Mouse (Mus musculus) MEL (cell line): Measurements from ENCODE around the gene Evl. TPM values are rescaled to one million over a fixed set of nuclear protein-coding genes. Genes with fewer than 3 reads are reported as not detected.

Source experiments
- DNase-seq: peaks from one replicate; pipeline ENCODE4 v3.0.0; 2011; ENCODE audit warnings: low read depth, low spot score
- H3K27ac ChIP-seq: 2 replicates; pipeline ENCODE4 v1.5.1; 2012; ENCODE audit warnings: low read depth, mild to moderate bottlenecking, control low read depth, low read length, moderate library complexity; ENCODE audit not compliant: control insufficient read depth
- H3K27me3 ChIP-seq, 2 experiments: fragments of 150-350 bp in 1 of 2; sonication (generic) in 1 of 2; 2 replicates each; pipeline ENCODE4 v1.6.1; 2012; ENCODE audit warnings: low read length in 2 of 2, mild to moderate bottlenecking in 2 of 2, improper control_type of control experiment in 1 of 2, moderate library complexity in 1 of 2; ENCODE audit not compliant: insufficient read depth in 2 of 2, control insufficient read depth in 1 of 2
- H3K36me3 ChIP-seq, 2 experiments: 2 replicates each; pipeline ENCODE4 v1.6.1; 2012 to 2014; ENCODE audit warnings: low read length in 2 of 2, improper control_type of control experiment in 1 of 2, inconsistent platforms in 1 of 2, mild to moderate bottlenecking in 1 of 2; ENCODE audit not compliant: insufficient read depth in 2 of 2, control insufficient read depth in 1 of 2
- H3K4me1 ChIP-seq, 2 experiments: fragments of 150-350 bp in 1 of 2; sonication (generic) in 1 of 2; 2 replicates each; pipeline ENCODE4 v1.6.1; 2012; ENCODE audit warnings: low read length in 2 of 2, improper control_type of control experiment in 1 of 2, mild to moderate bottlenecking in 1 of 2; ENCODE audit not compliant: insufficient read depth in 2 of 2, control insufficient read depth in 1 of 2
- H3K4me3 ChIP-seq, 2 experiments: fragments of 150-350 bp in 1 of 2; sonication (generic) in 1 of 2; 2 replicates each; pipeline ENCODE4 v1.5.1; 2012; ENCODE audit warnings: low read depth in 2 of 2, low read length in 2 of 2, mild to moderate bottlenecking in 2 of 2, moderate library complexity in 2 of 2, control low read depth in 1 of 2, improper control_type of control experiment in 1 of 2; ENCODE audit not compliant: control insufficient read depth in 1 of 2, insufficient read depth in 1 of 2
- H3K79me2 ChIP-seq: 2 replicates; pipeline ENCODE4 v1.6.1; 2012; ENCODE audit warnings: mild to moderate bottlenecking, low read length, moderate library complexity; ENCODE audit not compliant: control insufficient read depth, poor library complexity, insufficient read depth
- H3K9ac ChIP-seq: 2 replicates; pipeline ENCODE4 v1.6.1; 2012; ENCODE audit warnings: low read depth, mild to moderate bottlenecking, control low read depth, low read length, moderate library complexity; ENCODE audit not compliant: control insufficient read depth, poor library complexity, severe bottlenecking
- H3K9me3 ChIP-seq: fragments of 150-350 bp; sonication (generic); replicated peaks from 2 replicates; pipeline ENCODE4 v1.6.1; 2012; ENCODE audit warnings: mild to moderate bottlenecking, low read length, improper control_type of control experiment, moderate library complexity; ENCODE audit not compliant: insufficient read depth
- CHD1 ChIP-seq: IDR thresholded peaks from 2 replicates; pipeline ENCODE4 v1.6.1; 2012; ENCODE audit warnings: low read depth, mild to moderate bottlenecking, inconsistent platforms, low read length, improper control_type of control experiment
- CTCF ChIP-seq, 3 experiments: IDR thresholded peaks in 2 of 3; conservative IDR thresholded peaks in 1 of 3; 2 replicates each; pipeline ENCODE4 v1.5.1; 2011 to 2012; ENCODE audit warnings: low read length in 3 of 3, low read depth in 2 of 3, mild to moderate bottlenecking in 2 of 3, improper control_type of control experiment in 1 of 3, inconsistent platforms in 1 of 3, mixed read lengths in 1 of 3, moderate library complexity in 1 of 3; ENCODE audit not compliant: control insufficient read depth in 1 of 3, insufficient read depth in 1 of 3, poor library complexity in 1 of 3, severe bottlenecking in 1 of 3
- E2F4 ChIP-seq: IDR thresholded peaks from 2 replicates; pipeline ENCODE4 v1.6.1; 2011; ENCODE audit warnings: low read depth, low read length, improper control_type of control experiment, borderline replicate concordance
- EP300 ChIP-seq, 2 experiments: IDR thresholded peaks; 2 replicates each; pipeline ENCODE4 v1.6.1; 2011; ENCODE audit warnings: improper control_type of control experiment in 2 of 2, low read length in 2 of 2, low read depth in 1 of 2, mild to moderate bottlenecking in 1 of 2
- ETS1 ChIP-seq: IDR thresholded peaks from 2 replicates; pipeline ENCODE4 v1.6.1; 2012; ENCODE audit warnings: low read depth, mild to moderate bottlenecking, inconsistent platforms, low read length, improper control_type of control experiment, moderate library complexity
- HCFC1 ChIP-seq: IDR thresholded peaks from 2 replicates; pipeline ENCODE4 v1.6.1; 2012; ENCODE audit warnings: low read depth, mild to moderate bottlenecking, inconsistent platforms, low read length, improper control_type of control experiment, moderate library complexity
- MAX ChIP-seq: IDR thresholded peaks from 2 replicates; pipeline ENCODE4 v1.6.1; 2011; ENCODE audit warnings: low read length, improper control_type of control experiment
- MAZ ChIP-seq: IDR thresholded peaks from 2 replicates; pipeline ENCODE4 v1.6.1; 2012; ENCODE audit warnings: low read depth, mild to moderate bottlenecking, inconsistent platforms, low read length, improper control_type of control experiment
- MXI1 ChIP-seq: IDR thresholded peaks from 2 replicates; pipeline ENCODE4 v1.6.1; 2011; ENCODE audit warnings: mild to moderate bottlenecking, low read depth, low read length, improper control_type of control experiment
- MYB ChIP-seq: IDR thresholded peaks from 2 replicates; pipeline ENCODE4 v1.6.1; 2011; ENCODE audit warnings: mild to moderate bottlenecking, low read depth, low read length, improper control_type of control experiment
- MYC ChIP-seq: IDR thresholded peaks from 2 replicates; pipeline ENCODE4 v1.6.1; 2011; ENCODE audit warnings: low read depth, mild to moderate bottlenecking, low read length, improper control_type of control experiment, moderate library complexity
- NELFE ChIP-seq: IDR thresholded peaks from 2 replicates; pipeline ENCODE4 v1.6.1; 2011; ENCODE audit warnings: low read depth, low read length, improper control_type of control experiment
- POLR2AphosphoS2 ChIP-seq: IDR thresholded peaks from 2 replicates; pipeline ENCODE4 v1.6.1; 2011; ENCODE audit warnings: low read length, improper control_type of control experiment
- POLR2AphosphoS5 ChIP-seq: IDR thresholded peaks from 2 replicates; pipeline ENCODE4 v1.6.1; 2012; ENCODE audit warnings: low read depth, borderline replicate concordance, mild to moderate bottlenecking, inconsistent platforms, low read length, moderate library complexity, mixed read lengths
- TBP ChIP-seq: IDR thresholded peaks from 2 replicates; pipeline ENCODE4 v1.8.0; 2011; ENCODE audit warnings: low read depth, low read length, improper control_type of control experiment
- USF2 ChIP-seq, 2 experiments: IDR thresholded peaks; 2 replicates each; pipeline ENCODE4 v1.6.1; 2011 to 2012; ENCODE audit warnings: improper control_type of control experiment in 2 of 2, low read length in 2 of 2, borderline replicate concordance in 1 of 2, inconsistent platforms in 1 of 2, low read depth in 1 of 2, mild to moderate bottlenecking in 1 of 2; ENCODE audit not compliant: insufficient read depth in 1 of 2
- polyA plus RNA-seq, 2 experiments: library from polyadenylated mRNA; stranded (reverse) in 1 of 2; unstranded in 1 of 2; fragments of >175 nt in 1 of 2; fragments of >200 nt in 1 of 2; gene quantifications; 2 replicates each; pipeline versions ENCODE4 v1.2.1 to v1.2.4; 2012; ENCODE audit warnings: low replicate concordance in 2 of 2, low read depth in 1 of 2; ENCODE audit not compliant: insufficient read length in 2 of 2, insufficient read depth in 1 of 2, missing spikeins in 1 of 2
- total RNA-seq: library from RNA; depleted of rRNA; stranded (reverse); fragments of 300-350 nt; gene quantifications from 2 replicates; pipeline ENCODE4 v1.2.3, GENCODE M21; 2012

The Evl gene
- total and polyA plus RNA-seq, 3 experiments: not detected

GRCm38 (mm10) chr12:108546508-108547153, 7.9 kb upstream of the Evl start:
- no peaks in the 10 kb centered on the region for H3K27me3 ChIP-seq
- no peak overlapping the region for H3K9ac ChIP-seq
- no peaks in the 10 kb centered on the region for H3K36me3 ChIP-seq
- no peaks in the 10 kb centered on the region for H3K4me1 ChIP-seq
- H3K79me2 ChIP-seq: no peaks in the 10 kb centered on the region
- H3K4me3 ChIP-seq: no peak overlapping the region
- no peak for DNase-seq
- no peak for TF ChIP-seq MAX
- no peak for TF ChIP-seq MYB
- TF ChIP-seq E2F4: no peak
- no peak for TF ChIP-seq CHD1
- no peak for TF ChIP-seq ETS1
- no peak for TF ChIP-seq NELFE
- no peak for TF ChIP-seq POLR2AphosphoS5
- no peak for TF ChIP-seq TBP
- no peak for TF ChIP-seq CTCF (IDR thresholded peaks at IDR 0.05 in 2 of 3, conservative IDR thresholded peaks at IDR 0.05 in 1 of 3; ENCODE audit: control insufficient read depth in 1 of 3, insufficient read depth in 1 of 3, low read depth in 2 of 3, low read length in 3 of 3, poor library complexity in 1 of 3, severe bottlenecking in 1 of 3)
- no peak for TF ChIP-seq HCFC1
- no peak for TF ChIP-seq USF2 (IDR thresholded peaks at IDR 0.05; ENCODE audit: borderline replicate concordance in 1 of 2, insufficient read depth in 1 of 2, low read depth in 1 of 2, low read length in 2 of 2)
- TF ChIP-seq EP300 (IDR thresholded peaks at IDR 0.05; ENCODE audit: low read depth in 1 of 2, low read length in 2 of 2): no peak
- no peak for TF ChIP-seq MAZ
- TF ChIP-seq, all 39 proteins: peak for 0
- no peak overlapping the region for H3K27ac ChIP-seq
- no peaks in the 10 kb centered on the region for H3K9me3 ChIP-seq

DNA sequence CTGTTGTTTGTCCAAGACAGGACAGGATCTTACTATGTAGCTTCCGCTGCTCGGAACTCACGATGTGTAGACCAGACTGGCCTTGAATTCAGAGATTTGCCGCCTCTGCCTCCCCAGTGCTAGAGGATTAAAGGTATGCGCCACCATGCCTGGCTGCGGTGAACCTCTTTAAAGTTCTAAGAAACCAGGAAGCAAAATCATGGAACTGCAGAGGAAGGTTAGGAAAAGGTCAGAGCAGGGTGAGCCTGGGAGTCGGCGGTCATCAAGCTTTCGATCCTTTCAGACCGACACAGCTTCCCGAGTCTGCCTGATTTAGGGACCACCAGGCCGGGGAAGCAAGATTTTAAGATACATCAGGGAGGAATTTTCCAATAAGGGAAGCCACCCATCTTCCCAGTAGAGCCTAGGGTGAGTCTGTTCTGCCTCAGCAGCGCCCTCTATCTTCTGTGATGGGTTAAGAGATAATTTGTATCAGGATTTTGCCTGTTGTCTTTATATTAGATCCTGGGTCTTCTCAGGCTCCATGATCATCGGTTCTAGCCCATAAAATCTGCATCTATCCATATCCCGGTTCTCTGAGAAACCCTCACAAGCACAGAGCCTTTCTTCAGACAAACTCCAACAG, 7.2 kb upstream of the Evl start:
- DNase-seq: no peak
- Histone ChIP-seq H3K4me1 (no peaks in the 10 kb centered on the region), H3K27me3 (no peaks in the 10 kb centered on the region), H3K9ac (no peak overlapping the region), H3K9me3 (no peaks in the 10 kb centered on the region), H3K36me3 (no peaks in the 10 kb centered on the region), H3K4me3 (no peak overlapping the region), H3K27ac (no peak overlapping the region), H3K79me2 (no peaks in the 10 kb centered on the region)
- TF ChIP-seq MXI1: no peak
- no peak for TF ChIP-seq EP300 (IDR thresholded peaks at IDR 0.05; ENCODE audit: low read depth in 1 of 2, low read length in 2 of 2)
- no peak for TF ChIP-seq TBP
- no peak for TF ChIP-seq POLR2AphosphoS2
- TF ChIP-seq USF2 (IDR thresholded peaks at IDR 0.05; ENCODE audit: borderline replicate concordance in 1 of 2, insufficient read depth in 1 of 2, low read depth in 1 of 2, low read length in 2 of 2): no peak
- no peak for TF ChIP-seq ETS1
- no peak for TF ChIP-seq MYC
